Mouse (Mus musculus) olfactory bulb, adult 2 months (tissue): ENCODE measurements around the gene Chst13. TPM values are rescaled to one million over a fixed set of nuclear protein-coding genes. Genes with fewer than 3 reads are reported as not detected.
A peak's percentile ranks its signal among the peaks of the same experiment; 100 is the strongest.

Experiments used
- H3K27ac ChIP-seq: fragments of 200-500 bp; 2 replicates; pipeline ENCODE4 v1.5.1; 2012; ENCODE audit warnings: low read depth, low read length; ENCODE audit not compliant: insufficient read depth
- H3K4me1 ChIP-seq: fragments of 200-500 bp; 2 replicates; pipeline ENCODE4 v1.6.1; 2012; ENCODE audit warnings: low read length; ENCODE audit not compliant: control insufficient read depth, insufficient read depth
- H3K4me3 ChIP-seq: fragments of 200-500 bp; 2 replicates; pipeline ENCODE4 v1.5.1; 2012; ENCODE audit warnings: mild to moderate bottlenecking, low read depth, low read length, moderate library complexity; ENCODE audit not compliant: insufficient read depth
- CTCF ChIP-seq: fragments of 200-500 bp; IDR thresholded peaks from 2 replicates; pipeline ENCODE4 v1.5.1; 2012; ENCODE audit warnings: low read depth, mild to moderate bottlenecking, low read length, moderate library complexity; ENCODE audit not compliant: insufficient read depth
- POLR2A ChIP-seq: fragments of 200-500 bp; IDR thresholded peaks from 2 replicates; pipeline ENCODE4 v1.6.1; 2012; ENCODE audit warnings: mild to moderate bottlenecking, low read depth, low read length, moderate library complexity; ENCODE audit not compliant: insufficient read depth
- WGBS: fragments of 180-500 bp; shearing (Covaris S2); methylation state at CpG from one replicate; pipeline ENCODE4 v1.1.7; 2018; 5-methylcytosine and 5-hydroxymethylcytosine counted together
- polyA plus RNA-seq: library from polyadenylated mRNA; stranded (reverse); fragments of >200 nt; gene quantifications from 2 replicates; pipeline ENCODE4 v1.2.4, GENCODE M21; 2012; ENCODE audit warnings: low replicate concordance; ENCODE audit not compliant: missing spikeins, insufficient read depth, insufficient read length

The Chst13 gene
- not detected in 2 replicates for polyA plus RNA-seq

DNA sequence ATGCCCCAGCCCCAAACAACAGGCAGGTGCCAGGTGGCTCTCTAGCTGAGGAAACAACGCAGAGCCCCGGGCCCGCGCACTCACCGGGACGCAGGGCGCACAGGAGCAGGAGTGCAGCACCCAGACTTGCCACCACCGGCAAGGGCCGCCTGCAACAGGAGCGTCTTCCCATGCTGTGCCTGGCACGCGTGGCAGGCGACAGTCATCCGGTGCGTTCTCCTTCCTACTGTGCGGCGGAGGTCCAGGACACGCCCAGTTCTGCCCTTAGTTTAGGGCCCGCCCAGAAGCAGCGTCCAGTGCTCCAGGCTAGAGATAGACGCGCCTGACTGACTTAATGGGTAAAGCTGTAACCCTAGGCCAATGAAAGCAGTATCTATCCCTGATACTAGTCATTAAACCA is at the start of gene Chst13:
TSS of gene Chst13 (minus strand) at position 195 of the 400 bp plus-strand sequence.
- H3K4me3 ChIP-seq, result no peak within 1 kb of the TSS
- H3K4me1 ChIP-seq, result peaks cover 3% of the 10 kb centered on the region; the same call in 1 of the 2 replicates
- no peak for TF ChIP-seq POLR2A
- no peak for TF ChIP-seq CTCF
- WGBS, result 14% methylated on average over 22 of the region's 22 CpGs
- H3K27ac ChIP-seq, result no peak within 1 kb of the TSS

DNA sequence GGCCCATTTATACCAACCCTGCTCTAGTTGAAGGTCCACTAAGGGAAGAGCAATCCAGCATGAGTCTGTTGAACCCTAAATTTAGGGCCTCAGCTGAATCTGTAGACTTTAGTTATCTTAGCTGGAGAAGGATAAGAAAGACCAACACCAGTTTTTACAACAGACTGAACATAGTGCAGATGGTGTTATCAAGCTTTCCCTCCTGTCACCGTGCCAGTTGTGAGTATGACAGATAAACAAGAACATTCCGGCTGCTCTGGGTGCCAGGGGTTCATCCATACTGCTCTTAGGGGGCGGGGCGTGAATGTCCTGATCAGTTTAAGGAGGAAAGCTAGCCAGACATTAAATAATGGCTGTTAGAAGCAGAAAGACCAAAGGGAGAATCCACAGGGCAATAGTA is 49.7 kb upstream of the Chst13 start:
- TF ChIP-seq POLR2A, result no peak
- no peak for TF ChIP-seq CTCF
- Histone ChIP-seq H3K4me3 (no peak overlapping the region), H3K4me1 (peaks cover 6% of the 10 kb centered on the region), H3K27ac (no peak overlapping the region)
- WGBS, result 87% methylated on average over 4 of the region's 4 CpGs

DNA sequence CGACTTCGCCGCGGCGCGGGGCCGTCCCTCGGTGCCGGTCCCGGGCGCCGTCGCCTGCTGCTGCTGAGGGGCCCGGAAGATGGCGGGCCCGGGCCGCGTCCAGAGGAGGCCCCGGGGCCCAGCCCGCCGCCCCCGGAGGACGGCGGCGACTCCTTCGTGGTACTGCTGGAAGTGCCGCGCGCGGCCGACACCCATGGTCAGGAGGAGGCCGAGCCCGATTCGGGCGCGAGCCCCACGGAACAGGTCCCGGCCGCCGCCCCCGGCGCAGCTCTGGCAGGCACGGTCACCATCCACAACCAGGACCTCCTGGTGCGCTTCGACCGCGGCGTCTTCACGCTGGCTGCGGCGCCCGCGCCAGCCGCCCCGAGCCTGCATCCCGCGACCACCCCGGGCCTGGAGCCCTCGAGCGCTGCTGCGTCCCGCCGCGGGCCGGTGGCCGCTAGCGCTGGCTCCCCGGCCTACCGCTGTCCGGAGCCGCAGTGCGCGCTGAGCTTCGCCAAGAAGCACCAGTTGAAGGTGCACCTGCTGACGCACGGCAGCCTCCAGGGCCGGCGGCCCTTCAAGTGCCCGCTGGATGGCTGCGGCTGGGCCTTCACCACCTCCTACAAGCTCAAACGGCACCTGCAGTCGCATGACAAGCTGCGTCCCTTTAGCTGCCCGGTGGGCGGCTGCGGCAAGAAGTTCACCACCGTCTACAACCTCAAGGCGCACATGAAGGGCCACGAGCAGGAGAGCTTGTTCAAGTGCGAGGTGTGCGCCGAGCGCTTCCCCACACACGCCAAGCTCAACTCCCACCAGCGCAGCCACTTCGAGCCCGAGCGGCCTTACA is 45.0 kb upstream of the Chst13 start:
- peaks cover 8% of the 10 kb centered on the region for H3K4me1 ChIP-seq
- peak overlapping the region; percentile 74 for H3K4me3 ChIP-seq
- no peak for TF ChIP-seq POLR2A
- TF ChIP-seq CTCF, result no peak
- peak overlapping the region; percentile 35 for H3K27ac ChIP-seq
- WGBS, result under 1% methylated on average over 98 of the region's 98 CpGs

DNA sequence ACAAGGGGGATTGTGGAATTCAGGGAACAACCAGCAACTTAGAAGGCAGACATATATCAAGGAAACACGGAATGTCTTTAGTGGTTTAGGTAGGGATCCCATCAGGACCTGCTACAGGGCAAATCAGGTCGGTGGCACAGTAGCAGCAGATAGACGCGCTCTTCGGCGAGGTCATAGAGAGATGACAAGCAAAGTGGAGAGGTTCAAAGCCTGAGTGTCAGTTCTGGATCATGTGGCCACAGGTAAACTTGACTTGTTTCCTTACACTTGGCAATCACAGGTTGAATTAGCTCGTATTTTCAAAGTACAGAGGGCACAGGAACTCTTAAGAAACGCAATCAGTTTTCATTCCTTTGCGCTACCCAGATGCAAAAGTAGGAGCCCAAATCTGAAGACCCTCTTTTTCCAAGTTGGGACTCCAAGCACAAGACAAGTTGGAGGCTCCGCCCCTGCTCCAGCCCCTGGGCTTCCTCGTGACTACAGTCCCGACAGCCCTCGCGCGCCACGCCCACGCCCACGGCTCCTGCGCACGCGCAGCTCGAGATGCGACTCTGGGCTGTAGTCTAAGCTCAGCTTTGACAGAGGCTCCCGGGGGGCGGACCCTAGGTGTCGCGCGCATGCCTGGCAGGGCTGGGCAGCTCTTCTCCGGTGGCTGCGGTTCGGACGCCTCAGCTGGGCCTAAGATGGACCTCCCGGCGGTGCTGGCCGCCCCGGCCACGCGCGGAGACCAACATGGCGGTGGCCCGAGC is 44.2 kb upstream of the Chst13 start, which contains the start of gene Zxdc:
TSS of gene Zxdc (plus strand) at position 517 of the 749 bp plus-strand sequence.
- 5% methylated on average over 41 of the region's 41 CpGs for WGBS
- peaks cover 8% of the 10 kb centered on the region for H3K4me1 ChIP-seq
- peak; percentile 84 for TF ChIP-seq POLR2A
- no peak for TF ChIP-seq CTCF
- H3K4me3 ChIP-seq, result peak within 1 kb of the TSS; percentile 74
- H3K27ac ChIP-seq, result peak within 1 kb of the TSS; percentile 35

DNA sequence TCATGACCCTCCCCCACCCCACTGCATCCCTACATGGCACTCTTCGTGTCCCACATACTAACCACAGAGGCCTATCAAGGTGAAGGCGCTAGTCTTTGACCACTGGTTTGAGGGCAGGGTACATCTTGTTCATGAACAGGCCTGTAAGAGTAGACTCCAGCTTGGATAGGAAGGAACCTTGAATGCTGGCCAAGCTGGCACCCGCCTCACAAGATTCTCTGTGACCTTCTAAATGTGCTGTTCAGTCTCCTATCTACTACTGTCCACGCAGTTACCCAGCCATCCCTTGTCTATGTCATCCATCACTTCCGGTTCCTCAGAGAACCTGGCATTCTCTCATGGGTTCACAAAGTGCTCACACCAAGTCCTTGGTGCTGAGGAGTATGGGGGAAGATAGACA is 38.3 kb upstream of the Chst13 start:
- Histone ChIP-seq H3K4me1 (peaks cover 11% of the 10 kb centered on the region), H3K4me3 (no peak overlapping the region), H3K27ac (no peak overlapping the region)
- TF ChIP-seq CTCF (no peak), POLR2A (no peak)
- 92% methylated on average over 5 of the region's 5 CpGs for WGBS

DNA sequence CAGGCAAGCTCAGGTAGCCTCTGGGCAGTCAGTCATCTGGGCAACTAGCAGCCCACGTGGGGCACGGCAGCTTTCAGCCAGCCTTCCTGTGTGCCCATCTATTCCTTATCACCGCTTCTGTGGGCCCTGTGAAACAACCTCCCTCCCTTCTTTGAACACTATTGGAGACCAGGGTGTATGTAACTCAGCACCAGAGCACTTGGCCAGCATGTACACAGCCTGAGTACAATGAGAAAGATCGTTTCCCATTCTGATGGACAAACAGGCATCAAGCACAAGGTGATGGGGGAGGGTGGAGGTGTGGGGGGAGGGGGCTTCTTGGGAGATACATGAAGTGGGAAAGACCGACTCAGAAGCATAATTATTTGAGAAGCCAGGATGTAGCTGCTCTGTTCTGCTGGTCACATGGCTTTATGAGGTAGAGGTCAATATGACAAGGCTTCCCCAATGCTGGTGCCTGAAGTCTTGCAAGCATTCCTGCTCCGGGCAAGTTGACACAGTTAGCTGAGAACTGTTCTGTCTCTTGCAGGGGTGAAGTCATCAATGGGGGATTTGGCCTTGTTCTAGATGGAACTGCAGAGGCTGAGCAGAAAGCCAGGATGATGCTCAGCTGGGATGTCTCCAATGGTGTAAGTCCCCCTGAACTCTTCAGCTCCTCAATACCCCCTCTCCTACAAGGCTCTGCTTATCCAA is 36.1 kb upstream of the Chst13 start:
- Histone ChIP-seq H3K27ac (no peak overlapping the region), H3K4me3 (no peak overlapping the region), H3K4me1 (peaks cover 11% of the 10 kb centered on the region)
- TF ChIP-seq CTCF, result no peak
- TF ChIP-seq POLR2A, result no peak
- 89% methylated on average over 6 of the region's 6 CpGs for WGBS

DNA sequence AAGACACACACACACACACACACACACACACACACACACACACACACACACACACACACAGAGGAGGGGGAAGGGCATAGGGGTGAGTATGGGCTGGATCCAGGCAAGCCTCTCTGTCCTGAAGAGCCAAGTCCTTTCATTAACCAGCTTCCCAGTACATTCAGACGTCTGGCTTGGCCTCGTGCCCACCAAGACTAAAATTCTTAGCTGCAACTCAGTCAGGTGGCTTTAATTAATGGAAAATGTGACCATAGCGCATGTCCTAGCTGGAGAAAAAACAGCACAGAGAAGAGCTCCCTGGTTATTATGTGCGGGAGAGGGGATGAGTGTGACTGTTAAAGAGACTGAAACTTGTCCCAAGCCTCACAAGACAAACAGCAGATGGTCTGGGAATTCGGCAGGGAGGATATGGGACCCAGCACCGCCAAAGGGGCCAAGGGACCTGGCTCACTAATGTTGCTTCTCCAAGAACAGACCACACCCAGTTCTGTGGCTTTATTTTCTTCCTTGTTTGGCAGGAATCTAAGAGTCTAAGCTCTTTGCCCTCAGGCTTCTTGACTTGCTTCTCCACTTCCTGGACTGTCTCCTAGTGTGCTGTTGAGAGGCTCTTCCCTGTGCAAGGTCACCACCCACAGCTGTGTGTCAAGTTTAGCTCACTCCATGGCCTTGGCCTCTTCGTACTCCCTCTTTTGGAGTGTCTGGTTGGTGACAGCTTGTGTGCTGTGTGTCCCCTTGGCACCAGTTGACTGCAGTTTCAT is 35.2 kb upstream of the Chst13 start:
- no peak for TF ChIP-seq CTCF
- TF ChIP-seq POLR2A, result no peak
- Histone ChIP-seq H3K4me1 (peaks cover 11% of the 10 kb centered on the region), H3K4me3 (no peak overlapping the region), H3K27ac (no peak overlapping the region)
- WGBS, result 27% methylated on average over 7 of the region's 7 CpGs

DNA sequence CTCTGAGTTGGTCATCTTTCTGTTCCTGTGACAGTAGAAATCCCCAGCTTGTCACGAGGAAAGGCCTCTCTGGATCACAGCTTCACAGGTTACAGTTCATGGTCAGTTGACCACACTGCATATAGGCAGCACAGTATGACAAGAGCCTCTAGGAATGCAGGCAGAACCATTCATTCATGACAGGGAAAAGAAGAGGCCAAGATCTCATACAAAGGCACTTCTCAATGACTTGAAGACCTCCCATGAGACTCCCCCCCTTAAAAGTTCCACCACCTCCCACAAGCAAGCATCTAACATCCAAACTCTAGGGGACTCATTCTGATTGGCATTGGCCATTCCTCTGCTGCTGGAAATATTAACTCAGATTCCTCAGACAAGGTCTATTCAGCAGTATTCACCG is 34.5 kb upstream of the Chst13 start:
- TF ChIP-seq CTCF, result no peak
- Histone ChIP-seq H3K27ac (no peak overlapping the region), H3K4me1 (peaks cover 11% of the 10 kb centered on the region), H3K4me3 (no peak overlapping the region)
- WGBS, result 54% methylated on average over 2 of the region's 2 CpGs
